Mouse (Mus musculus) gastrocnemius, postnatal 10 days (tissue): ENCODE measurements at regions not wholly inside any gene's neighbourhood (a gene's known extent, or its start where the extent isn't known, plus 50 kb on each side); places are given as distances from the start of the nearest gene placed in this dataset.

Experiments
- DNase-seq: peaks from one replicate; pipeline ENCODE4 v3.0.0; 2021; ENCODE audit warnings: mixed read lengths

DNA sequence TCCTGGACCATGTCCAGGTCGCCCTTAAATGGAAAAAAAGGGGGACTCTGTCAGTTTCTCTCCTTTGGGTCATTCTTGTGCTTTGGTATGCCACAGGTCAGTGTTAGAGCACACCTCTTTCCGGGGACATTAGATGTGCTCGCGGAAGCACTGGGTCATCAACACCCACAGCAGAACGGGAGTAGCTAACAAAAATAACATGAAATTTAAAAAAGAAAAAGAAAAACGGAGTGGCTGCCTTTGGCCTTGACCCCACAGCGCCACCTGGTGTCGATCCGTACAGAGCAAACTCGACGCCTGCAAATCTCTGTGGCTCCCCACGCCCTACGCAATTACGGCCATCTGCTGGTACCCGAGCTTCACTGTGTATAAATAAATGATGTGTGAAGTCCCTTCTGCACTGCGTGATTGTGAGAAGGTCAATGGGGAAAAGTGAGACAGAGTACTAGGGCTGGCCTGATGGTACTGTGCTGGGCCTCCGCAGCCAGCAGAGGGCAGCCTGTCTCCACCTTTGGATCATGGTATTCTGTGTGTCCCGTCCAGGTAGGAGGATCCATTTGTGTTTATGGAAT, 99.0 kb upstream of the Slc7a12 start:
- DNase-seq: peak; percentile 68

DNA sequence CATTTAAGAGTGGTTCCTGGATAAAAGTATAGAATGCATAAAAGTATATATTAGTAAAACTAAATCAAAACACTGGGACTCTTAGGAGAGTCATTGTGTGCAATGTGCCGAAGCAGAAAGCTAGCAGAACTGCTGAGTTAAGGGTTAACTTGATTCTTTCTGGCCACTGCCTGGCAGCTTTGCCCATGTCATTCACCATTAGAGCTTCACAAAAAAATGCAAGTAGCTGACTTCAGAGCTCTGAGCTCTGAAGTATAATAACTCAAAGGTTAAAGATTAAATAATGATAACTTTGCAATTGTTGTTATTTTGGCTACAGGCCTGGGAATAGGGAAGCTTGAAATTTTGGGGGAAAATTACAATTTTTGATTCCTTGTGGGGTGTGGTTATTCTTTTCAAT, 89.8 kb upstream of the Slc7a12 start:
- no peak for DNase-seq

DNA sequence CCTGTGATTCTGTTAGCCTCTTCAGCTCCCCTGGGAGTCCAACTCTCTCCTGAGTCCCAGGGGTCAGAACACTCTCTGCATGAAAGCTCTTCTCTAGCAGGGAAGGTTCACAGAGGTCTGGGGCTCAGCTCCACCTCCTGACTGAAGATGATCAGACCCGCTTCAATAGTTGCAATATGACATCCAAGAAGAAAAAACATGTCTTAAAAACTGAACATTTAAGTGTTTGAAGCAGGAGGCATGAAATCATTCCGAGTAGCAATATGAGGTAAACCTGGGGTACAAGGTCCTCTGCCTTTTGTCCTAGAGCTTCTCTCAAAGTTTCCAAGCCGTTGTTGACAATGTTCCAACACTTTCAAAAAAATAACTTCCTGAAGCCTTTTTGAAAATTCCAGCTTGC, 81.8 kb upstream of the Slc7a12 start:
- DNase-seq: no peak

DNA sequence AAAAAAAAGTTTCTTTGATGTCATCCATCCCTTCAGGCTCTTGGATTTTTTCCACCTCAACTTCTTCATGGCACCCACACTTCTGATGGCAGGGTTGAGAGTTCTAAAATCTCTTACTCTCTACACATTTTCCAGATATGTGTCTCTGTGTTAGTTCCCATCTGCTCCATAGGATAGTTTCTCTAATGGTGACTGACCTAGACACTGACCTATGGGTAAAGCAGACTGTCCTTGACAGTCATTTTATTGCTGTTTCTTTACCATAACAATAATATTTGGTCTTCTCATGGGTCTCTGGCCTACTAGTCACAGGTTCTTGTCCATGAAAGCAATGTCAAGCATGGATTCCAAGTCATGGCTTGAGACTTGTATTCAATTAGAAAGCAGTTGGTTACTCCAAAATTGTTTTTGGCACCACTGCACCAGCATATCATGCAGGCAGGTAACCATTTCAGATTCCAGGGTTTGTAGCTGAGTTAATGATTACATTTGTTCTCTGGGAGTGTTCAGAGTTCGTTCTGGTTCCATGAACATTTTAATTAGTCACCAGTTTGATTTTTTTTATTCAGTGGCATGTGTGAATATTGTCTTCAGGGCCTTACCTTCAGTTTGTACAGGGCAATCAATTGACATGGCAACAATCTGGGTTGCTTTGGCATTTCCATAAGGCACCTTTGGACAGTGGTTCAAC, 71.9 kb upstream of the Slc7a12 start:
- no peak for DNase-seq
